Mouse (Mus musculus): ENCODE data around the gene Rara.

GRCm38 (mm10) chr11:98990866-98991265, 63.2 kb downstream of the Rara start:
- TF ChIP-seq CTCF (IDR thresholded peaks at IDR 0.05; ENCODE audit: control insufficient read depth, insufficient read depth, low read length) = no peak
- no peak for TF ChIP-seq POLR2A (IDR thresholded peaks at IDR 0.05; ENCODE audit: borderline replicate concordance, control insufficient read depth, low read depth, low read length)
